Mouse (Mus musculus): ENCODE results near the gene Nr6a1. TPM values are rescaled to one million over a fixed set of nuclear protein-coding genes. Genes with fewer than 3 reads are reported as not detected.
A peak's percentile ranks its signal among the peaks of the same experiment; 100 is the strongest.

The Nr6a1 gene
- polyA plus RNA-seq, 1 experiment from 2014 or later = 1.7 TPM

DNA sequence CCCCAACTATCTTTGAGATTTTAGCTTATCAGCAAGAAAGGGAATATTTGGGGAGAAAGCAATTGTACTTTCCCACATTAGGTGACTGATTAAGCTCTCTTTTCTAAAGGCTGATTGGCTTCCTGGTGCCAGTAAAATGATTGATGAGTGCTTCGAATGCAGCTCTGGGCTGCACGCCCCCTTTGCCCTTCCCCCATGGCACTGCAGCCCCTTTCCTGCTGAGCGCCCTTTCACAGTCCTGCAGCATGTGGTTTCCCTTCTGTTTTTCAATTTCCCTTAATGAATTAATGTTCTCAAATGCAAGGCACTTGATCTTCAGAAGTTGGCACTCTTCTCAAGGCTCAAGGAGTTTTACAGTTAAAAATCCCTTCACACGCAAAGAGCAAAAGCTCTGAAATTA, 12.5 kb downstream of the Nr6a1 start:
- ATAC-seq = no peak
- no peaks in the 10 kb centered on the region for H3K36me3 ChIP-seq
- no peak overlapping the region for H3K9ac ChIP-seq
- H3K27ac ChIP-seq = no peak overlapping the region
- 44% methylated on average over 4 of the region's 4 CpGs for WGBS
- H3K9me3 ChIP-seq = no peaks in the 10 kb centered on the region
- H3K27me3 ChIP-seq (replicated peaks) = no peaks in the 10 kb centered on the region
- H3K4me2 ChIP-seq (replicated peaks) = no peak overlapping the region
- H3K4me3 ChIP-seq (replicated peaks) = no peak overlapping the region
- peaks cover 3% of the 10 kb centered on the region; the same call in 1 of the 2 replicates for H3K4me1 ChIP-seq (replicated peaks)

GRCm38 (mm10) chr2:38914517-38914916, 13.0 kb downstream of the Nr6a1 start:
- no peaks in the 10 kb centered on the region for H3K36me3 ChIP-seq
- H3K4me3 ChIP-seq (replicated peaks) = no peak overlapping the region
- H3K27ac ChIP-seq = no peak overlapping the region
- no peaks in the 10 kb centered on the region for H3K9me3 ChIP-seq
- no peak for ATAC-seq
- 63% methylated on average over 1 of the region's 1 CpGs for WGBS
- no peak overlapping the region for H3K4me2 ChIP-seq (replicated peaks)
- H3K4me1 ChIP-seq (replicated peaks) = peaks cover 3% of the 10 kb centered on the region; the same call in 1 of the 2 replicates
- no peak overlapping the region for H3K9ac ChIP-seq
- no peaks in the 10 kb centered on the region for H3K27me3 ChIP-seq (replicated peaks)

- Histone ChIP-seq H3K27ac (no peak overlapping the region), H3K9ac (no peak overlapping the region), H3K9me3 (no peaks in the 10 kb centered on the region), H3K4me1 (replicated peaks) (no peaks in the 10 kb centered on the region), H3K27me3 (replicated peaks) (no peaks in the 10 kb centered on the region), H3K4me3 (replicated peaks) (no peak overlapping the region), H3K36me3 (no peaks in the 10 kb centered on the region), H3K4me2 (replicated peaks) (no peak overlapping the region)
- no peak for ATAC-seq
- 67% methylated on average over 1 of the region's 1 CpGs for WGBS
Observed at GRCm38 (mm10) chr2:38908604-38909003, 18.9 kb downstream of the Nr6a1 start.

DNA sequence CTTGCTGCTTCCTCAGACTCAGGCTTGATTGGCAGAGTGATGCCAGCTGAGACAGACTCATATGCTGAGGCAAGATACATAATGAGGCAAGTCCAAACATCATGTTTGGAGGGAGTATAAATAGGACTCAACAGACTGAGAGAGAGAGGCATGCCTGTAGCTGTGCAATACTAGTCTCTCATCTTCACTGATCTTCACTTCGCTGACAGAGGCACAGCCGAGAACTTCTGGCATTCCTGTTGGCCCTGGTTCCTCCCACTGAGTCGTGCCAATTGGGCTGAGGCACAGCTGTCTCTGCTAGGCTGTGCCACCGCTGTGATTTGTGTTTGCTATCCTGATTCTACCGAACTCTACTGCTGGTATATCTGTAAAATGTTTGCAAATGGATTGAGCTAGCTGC, 21.4 kb downstream of the Nr6a1 start:
- H3K27ac ChIP-seq = no peak overlapping the region
- WGBS = 62% methylated on average over 5 of the region's 5 CpGs
- no peak overlapping the region for H3K4me2 ChIP-seq (replicated peaks)
- no peaks in the 10 kb centered on the region for H3K36me3 ChIP-seq
- no peaks in the 10 kb centered on the region for H3K9me3 ChIP-seq
- H3K4me1 ChIP-seq (replicated peaks) = no peaks in the 10 kb centered on the region
- no peak for ATAC-seq
- H3K4me3 ChIP-seq (replicated peaks) = no peak overlapping the region
- no peak overlapping the region for H3K9ac ChIP-seq
- no peaks in the 10 kb centered on the region for H3K27me3 ChIP-seq (replicated peaks)

DNA sequence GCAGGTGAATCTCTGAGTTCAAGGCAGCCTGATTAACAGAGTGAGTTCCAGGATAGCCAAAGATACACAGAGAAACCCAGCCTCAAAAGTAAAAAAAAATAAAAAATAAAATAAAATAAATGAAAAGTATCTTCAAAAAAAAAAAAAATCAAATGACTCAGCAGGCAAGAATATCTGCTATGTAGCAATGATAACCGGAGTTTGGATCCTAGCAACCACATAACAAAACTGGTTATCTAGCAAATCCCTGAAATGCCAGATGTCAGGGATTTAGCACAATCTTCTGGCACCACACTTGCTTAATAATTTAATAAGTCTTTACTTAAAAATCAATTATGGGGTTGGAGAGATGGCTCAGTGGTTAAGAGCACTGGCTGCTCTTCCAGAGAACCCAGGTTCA, 23.2 kb downstream of the Nr6a1 start:
- H3K4me3 ChIP-seq (replicated peaks) = no peak overlapping the region
- no peak overlapping the region for H3K9ac ChIP-seq
- H3K36me3 ChIP-seq = no peaks in the 10 kb centered on the region
- ATAC-seq = no peak
- H3K27me3 ChIP-seq (replicated peaks) = no peaks in the 10 kb centered on the region
- WGBS = 76% methylated on average over 1 of the region's 1 CpGs
- H3K4me2 ChIP-seq (replicated peaks) = no peak overlapping the region
- no peak overlapping the region for H3K27ac ChIP-seq
- H3K9me3 ChIP-seq = no peaks in the 10 kb centered on the region
- no peaks in the 10 kb centered on the region for H3K4me1 ChIP-seq (replicated peaks)

DNA sequence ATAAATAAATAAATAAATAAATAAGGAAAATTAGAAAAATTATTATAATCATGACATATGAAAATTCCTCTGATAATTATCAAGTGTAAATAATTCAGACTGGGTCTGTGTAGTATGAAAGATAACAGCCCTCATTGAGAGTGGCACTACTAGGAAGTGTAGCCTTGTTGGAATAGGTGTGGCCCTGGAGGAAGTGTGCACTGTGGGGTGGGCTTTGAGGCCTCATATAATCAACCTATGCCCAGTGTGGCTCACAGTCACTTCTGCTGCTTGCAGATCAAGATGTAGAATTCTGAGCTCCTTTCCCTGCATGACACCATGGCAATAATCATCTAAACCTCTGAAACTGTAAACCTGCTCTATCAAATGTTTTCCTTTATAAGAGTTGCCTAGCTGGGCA, 24.6 kb downstream of the Nr6a1 start:
- no peak overlapping the region for H3K4me3 ChIP-seq (replicated peaks)
- peak; percentile 63 for ATAC-seq
- no peak overlapping the region for H3K27ac ChIP-seq

GRCm38 (mm10) chr2:38880907-38881672, 46.4 kb downstream of the Nr6a1 start:
- no peaks in the 10 kb centered on the region for H3K4me1 ChIP-seq (replicated peaks)
- no peaks in the 10 kb centered on the region for H3K27me3 ChIP-seq (replicated peaks)
- no peak overlapping the region for H3K9ac ChIP-seq
- H3K36me3 ChIP-seq = no peaks in the 10 kb centered on the region
- H3K27ac ChIP-seq = 0 out of 2 replicates have a peak overlapping the region, but pooled peaks have one; percentile 5
- H3K4me3 ChIP-seq (replicated peaks) = no peak overlapping the region
- no peaks in the 10 kb centered on the region for H3K9me3 ChIP-seq
- ATAC-seq = peak; percentile 71
- no peak overlapping the region for H3K4me2 ChIP-seq (replicated peaks)
- 59% methylated on average over 5 of the region's 5 CpGs for WGBS

More for the DNA sequence above, 24.6 kb downstream of the Nr6a1 start:
- no peaks in the 10 kb centered on the region for H3K36me3 ChIP-seq
- H3K4me2 ChIP-seq (replicated peaks) = no peak overlapping the region
- no peaks in the 10 kb centered on the region for H3K4me1 ChIP-seq (replicated peaks)
- no peak overlapping the region for H3K9ac ChIP-seq
- no peaks in the 10 kb centered on the region for H3K27me3 ChIP-seq (replicated peaks)
- no peaks in the 10 kb centered on the region for H3K9me3 ChIP-seq

DNA sequence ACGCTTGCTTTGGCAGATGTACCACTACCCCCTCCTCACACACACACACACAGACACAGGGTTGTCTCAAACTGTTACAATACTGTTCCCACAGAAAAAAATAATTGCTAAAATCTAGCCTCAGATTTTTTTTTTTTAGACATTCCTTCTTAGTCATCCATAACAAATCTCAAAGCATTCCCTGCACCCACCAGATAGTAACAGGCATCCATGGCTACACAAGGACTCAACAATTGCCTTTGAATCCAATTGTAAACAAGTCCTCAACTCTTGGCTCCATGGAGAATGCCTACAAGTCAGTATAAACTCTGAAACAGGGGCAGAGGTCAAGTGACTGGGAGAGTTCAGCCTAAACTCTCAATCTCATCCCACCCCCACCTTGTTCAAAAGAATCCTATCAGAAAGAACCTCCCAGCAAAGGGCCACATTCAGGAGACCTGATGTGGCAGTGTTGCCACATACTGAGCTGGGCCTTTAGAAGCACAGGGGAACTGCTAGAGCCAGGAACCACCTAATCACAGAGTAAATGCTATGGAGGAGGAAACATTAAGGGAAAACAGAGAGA, 52.9 kb downstream of the Nr6a1 start:
- 46% methylated on average over 1 of the region's 1 CpGs for WGBS
- Histone ChIP-seq H3K27me3 (replicated peaks) (no peaks in the 10 kb centered on the region), H3K9me3 (no peaks in the 10 kb centered on the region), H3K36me3 (no peaks in the 10 kb centered on the region), H3K4me3 (replicated peaks) (no peak overlapping the region), H3K27ac (no peak overlapping the region), H3K9ac (no peak overlapping the region), H3K4me1 (replicated peaks) (no peaks in the 10 kb centered on the region), H3K4me2 (replicated peaks) (no peak overlapping the region)
- ATAC-seq = no peak

GRCm38 (mm10) chr2:38872730-38873129, 54.8 kb downstream of the Nr6a1 start:
- H3K4me3 ChIP-seq (replicated peaks) = no peak overlapping the region
- WGBS = 37% methylated on average over 1 of the region's 1 CpGs

GRCm38 (mm10) chr2:38866711-38867110, 60.8 kb downstream of the Nr6a1 start:
- Histone ChIP-seq H3K27ac (no peak overlapping the region), H3K4me3 (replicated peaks) (no peak overlapping the region), H3K4me1 (replicated peaks) (no peaks in the 10 kb centered on the region), H3K27me3 (replicated peaks) (no peaks in the 10 kb centered on the region), H3K9me3 (no peaks in the 10 kb centered on the region), H3K36me3 (no peaks in the 10 kb centered on the region), H3K9ac (no peak overlapping the region), H3K4me2 (replicated peaks) (no peak overlapping the region)
- no peak for ATAC-seq
- WGBS = 85% methylated on average over 1 of the region's 1 CpGs

More at GRCm38 (mm10) chr2:38872730-38873129, 54.8 kb downstream of the Nr6a1 start:
- no peak overlapping the region for H3K27ac ChIP-seq
- no peak overlapping the region for H3K9ac ChIP-seq
- H3K4me1 ChIP-seq (replicated peaks) = no peaks in the 10 kb centered on the region
- no peak overlapping the region for H3K4me2 ChIP-seq (replicated peaks)
- no peaks in the 10 kb centered on the region for H3K9me3 ChIP-seq
- no peaks in the 10 kb centered on the region for H3K27me3 ChIP-seq (replicated peaks)
- H3K36me3 ChIP-seq = no peaks in the 10 kb centered on the region
- ATAC-seq = no peak

DNA sequence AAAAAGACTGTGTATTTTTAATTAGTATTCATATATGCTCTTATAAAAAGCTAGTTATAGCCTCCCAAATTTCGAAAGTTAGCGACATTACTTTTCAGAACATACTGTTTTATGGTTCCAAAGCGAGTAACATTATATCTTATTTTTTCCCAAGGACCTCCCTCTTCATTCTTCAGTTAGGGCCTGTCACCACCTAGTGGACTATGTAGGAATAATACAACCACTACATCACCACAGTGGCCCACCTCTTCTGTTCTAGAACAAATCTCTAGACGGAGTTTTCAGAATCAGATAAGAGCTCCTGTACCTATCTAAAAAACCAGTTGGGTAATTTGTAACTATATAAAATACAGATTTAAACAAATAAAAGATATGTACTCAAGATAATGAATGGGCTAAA, 63.5 kb downstream of the Nr6a1 start:
- no peaks in the 10 kb centered on the region for H3K27me3 ChIP-seq (replicated peaks)
- H3K4me1 ChIP-seq (replicated peaks) = no peaks in the 10 kb centered on the region
- H3K9ac ChIP-seq = no peak overlapping the region
- no peak overlapping the region for H3K4me2 ChIP-seq (replicated peaks)
- H3K36me3 ChIP-seq = no peaks in the 10 kb centered on the region
- ATAC-seq = peak; percentile 67; the same call in 1 of the 2 replicates
- H3K9me3 ChIP-seq = no peaks in the 10 kb centered on the region
- H3K27ac ChIP-seq = no peak overlapping the region
- WGBS = 53% methylated on average over 4 of the region's 4 CpGs
- no peak overlapping the region for H3K4me3 ChIP-seq (replicated peaks)

- H3K27me3 ChIP-seq (replicated peaks) = no peaks in the 10 kb centered on the region
- no peaks in the 10 kb centered on the region for H3K36me3 ChIP-seq
- WGBS = 50% methylated on average over 1 of the region's 1 CpGs
- no peak overlapping the region for H3K27ac ChIP-seq
- no peak overlapping the region for H3K9ac ChIP-seq
- no peaks in the 10 kb centered on the region for H3K9me3 ChIP-seq
- ATAC-seq = 0 out of 2 replicates have a peak, but pooled peaks have one; percentile 62
- no peak overlapping the region for H3K4me2 ChIP-seq (replicated peaks)
- no peaks in the 10 kb centered on the region for H3K4me1 ChIP-seq (replicated peaks)
- no peak overlapping the region for H3K4me3 ChIP-seq (replicated peaks)
Observed at GRCm38 (mm10) chr2:38851797-38852196, 75.7 kb downstream of the Nr6a1 start.

DNA sequence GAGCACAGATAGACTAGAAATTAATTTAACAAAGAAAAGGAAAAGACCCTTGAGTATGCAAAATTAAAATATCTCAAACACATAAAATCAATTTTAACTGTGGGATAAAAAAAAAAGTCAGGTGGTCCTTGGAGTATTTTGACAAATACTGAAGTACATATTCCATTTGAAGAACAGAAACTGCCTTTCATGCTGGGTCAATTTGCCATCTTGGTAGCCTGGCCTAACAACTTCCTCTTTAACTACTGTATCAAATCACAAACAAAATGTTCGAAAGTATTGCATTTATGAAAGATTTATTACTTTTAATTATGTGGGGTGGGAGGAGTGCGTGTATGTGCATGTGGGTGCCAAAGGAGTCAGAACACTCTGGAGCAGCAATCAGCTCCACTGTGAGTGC, 81.2 kb downstream of the Nr6a1 start:
- no peaks in the 10 kb centered on the region for H3K4me1 ChIP-seq (replicated peaks)
- no peak overlapping the region for H3K9ac ChIP-seq
- no peaks in the 10 kb centered on the region for H3K27me3 ChIP-seq (replicated peaks)
- no peak overlapping the region for H3K4me3 ChIP-seq (replicated peaks)
- H3K27ac ChIP-seq = no peak overlapping the region
- 84% methylated on average over 2 of the region's 2 CpGs for WGBS
- no peak for ATAC-seq
- H3K4me2 ChIP-seq (replicated peaks) = no peak overlapping the region
- H3K9me3 ChIP-seq = no peaks in the 10 kb centered on the region
- H3K36me3 ChIP-seq = no peaks in the 10 kb centered on the region
